Mouse (Mus musculus) thymus, postnatal 10 days (tissue): ENCODE measurements around the gene Ilf3.
A peak's percentile ranks its signal among the peaks of the same experiment; 100 is the strongest.
"Not testable (repeated sequence)": the region's sequence is repeated elsewhere in the genome, so short reads cannot be mapped to it uniquely, and the experiment has no call there.

Source experiments
- DNase-seq, 2 experiments: peaks; one replicate each; pipeline ENCODE4 v3.0.0; 2021; ENCODE audit warnings: low spot score in 2 of 2

The Ilf3 gene

GRCm38 (mm10) chr9:21367357-21368111 lies at the start of gene Ilf3:
Gene Ilf3 (plus strand): TSS chr9:21367871.
- peak; percentile 99 to 100 for DNase-seq

DNA sequence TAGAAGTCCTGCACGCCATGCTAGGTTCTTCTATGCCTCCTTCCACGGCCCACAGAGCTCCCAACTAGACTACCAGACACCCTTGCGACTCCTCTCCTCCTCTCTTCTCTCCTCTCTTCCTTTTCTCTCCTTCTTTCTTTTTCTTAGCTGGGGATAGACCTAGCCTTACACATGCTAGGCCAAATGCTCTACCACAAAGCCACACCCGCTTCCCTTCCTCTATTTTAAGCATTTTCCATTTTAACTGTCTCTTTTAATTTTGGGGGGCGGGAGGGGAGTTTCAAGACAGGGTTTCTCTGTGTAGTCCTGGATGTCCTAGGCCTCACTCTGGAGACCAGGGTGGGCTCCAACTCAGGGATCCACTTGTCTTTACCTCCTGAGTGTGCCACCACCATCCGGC lies 48.9 kb upstream of the Ilf3 start:
- no peak for DNase-seq

DNA sequence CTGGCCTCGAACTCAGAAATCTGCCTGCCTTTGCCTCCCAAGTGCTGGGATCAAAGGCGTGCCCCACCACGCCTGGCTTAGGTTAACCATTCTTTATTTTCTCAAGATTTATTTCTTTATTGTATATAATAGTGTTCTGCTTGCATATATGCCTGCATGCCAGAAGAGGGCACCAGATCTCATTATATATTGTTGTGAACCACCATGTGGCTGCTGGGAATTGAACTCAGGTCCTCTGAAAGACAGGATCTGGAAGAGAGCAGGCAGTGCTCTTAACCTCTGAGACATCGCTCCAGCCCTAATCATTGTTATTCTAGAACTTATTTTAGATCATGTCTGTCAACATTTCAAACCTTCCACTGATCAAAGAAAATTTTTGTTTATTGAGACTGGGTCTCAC lies 48.2 kb upstream of the Ilf3 start:
- no peak for DNase-seq

GRCm38 (mm10) chr9:21320280-21320618 lies 47.4 kb upstream of the Ilf3 start:
- no peak for DNase-seq

DNA sequence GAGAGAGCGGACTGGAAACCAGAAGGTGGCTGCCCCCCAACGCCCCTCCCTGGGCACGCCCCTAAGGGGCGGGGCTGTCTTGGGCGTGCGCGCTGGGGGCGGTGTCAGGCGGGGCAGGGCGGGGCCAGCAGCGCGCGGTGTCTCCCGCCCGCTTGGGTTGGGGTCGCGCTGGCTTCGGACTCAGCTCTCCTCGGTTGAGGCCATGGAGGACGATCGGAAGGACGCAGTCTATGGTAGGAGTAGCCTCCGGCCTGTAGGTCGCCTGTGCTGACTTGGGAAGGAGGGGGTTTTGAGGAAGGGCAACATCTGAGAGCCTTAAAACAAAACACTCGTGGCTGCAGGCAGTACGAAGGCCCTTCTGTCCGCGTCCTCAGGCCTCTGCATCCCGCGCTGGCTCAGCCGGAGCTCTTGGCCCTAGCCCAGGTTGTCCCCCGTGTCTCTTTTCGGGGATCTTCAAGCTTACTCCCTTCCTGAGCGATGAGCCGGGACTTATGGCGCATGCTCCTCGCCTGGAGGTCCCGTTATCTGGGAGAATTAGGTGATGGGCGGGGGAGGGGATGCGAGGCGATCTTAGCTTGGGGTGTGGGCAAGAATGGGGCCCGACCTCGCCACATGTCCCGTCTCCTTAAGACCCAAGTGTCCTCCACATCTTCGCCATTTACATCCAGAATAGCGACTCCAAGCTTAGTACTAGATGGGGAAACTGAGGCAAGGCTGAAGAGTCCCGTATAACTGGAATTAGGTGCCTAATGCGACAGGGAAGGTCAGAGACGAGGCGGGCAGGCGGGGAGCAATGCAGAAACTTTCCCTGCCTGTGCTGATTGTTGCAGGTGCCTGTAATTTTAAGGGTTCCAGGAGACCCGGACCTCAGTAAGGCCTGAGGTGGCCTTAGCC lies 46.8 kb upstream of the Ilf3 start, which contains the start of gene Slc44a2:
Slc44a2 (plus strand) TSS at position 80 of the 894 bp plus-strand sequence.
- DNase-seq = peak; percentile 75 to 88

GRCm38 (mm10) chr9:21321513-21321835 lies 46.2 kb upstream of the Ilf3 start:
- DNase-seq = peak; percentile 51 to 67

DNA sequence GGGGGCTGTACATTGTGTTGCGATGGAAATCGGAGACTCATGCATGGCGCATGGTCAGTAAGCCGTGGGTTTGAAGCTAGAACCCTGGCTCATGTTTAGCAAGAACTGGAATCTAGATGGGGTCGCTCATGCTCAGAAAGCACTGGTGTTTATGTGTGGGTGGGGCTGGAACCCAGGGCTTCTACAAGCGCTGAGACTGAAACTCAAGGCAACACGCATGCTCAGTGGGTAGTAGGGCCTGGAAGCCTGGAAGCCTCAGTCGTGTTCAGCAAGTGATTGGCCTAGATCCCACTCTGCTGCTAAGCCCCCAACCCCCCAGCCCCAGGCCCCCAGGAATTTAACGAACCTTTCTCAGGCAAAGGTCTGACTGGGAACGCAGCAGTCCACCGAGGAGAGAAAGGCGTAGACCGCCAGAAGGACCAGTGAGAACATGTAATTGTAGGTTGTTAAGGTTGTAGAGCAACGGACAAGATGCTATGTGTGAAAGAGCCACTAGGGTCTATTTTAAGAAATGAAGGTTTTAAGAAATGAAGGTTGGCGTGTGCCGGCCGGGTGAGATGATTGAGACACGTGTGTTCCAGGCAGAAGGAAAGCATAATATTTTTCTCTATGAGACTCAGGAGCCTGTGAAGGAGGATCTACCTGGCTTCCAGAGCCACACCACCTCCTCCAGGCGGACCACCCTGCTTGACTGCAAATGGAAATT lies 45.3 kb upstream of the Ilf3 start:
- DNase-seq = peak; percentile 63 to 72

GRCm38 (mm10) chr9:21322917-21323297 lies 44.8 kb upstream of the Ilf3 start:
- not testable (repeated sequence) for DNase-seq

GRCm38 (mm10) chr9:21324269-21324668 lies 43.4 kb upstream of the Ilf3 start:
- no peak for DNase-seq

DNA sequence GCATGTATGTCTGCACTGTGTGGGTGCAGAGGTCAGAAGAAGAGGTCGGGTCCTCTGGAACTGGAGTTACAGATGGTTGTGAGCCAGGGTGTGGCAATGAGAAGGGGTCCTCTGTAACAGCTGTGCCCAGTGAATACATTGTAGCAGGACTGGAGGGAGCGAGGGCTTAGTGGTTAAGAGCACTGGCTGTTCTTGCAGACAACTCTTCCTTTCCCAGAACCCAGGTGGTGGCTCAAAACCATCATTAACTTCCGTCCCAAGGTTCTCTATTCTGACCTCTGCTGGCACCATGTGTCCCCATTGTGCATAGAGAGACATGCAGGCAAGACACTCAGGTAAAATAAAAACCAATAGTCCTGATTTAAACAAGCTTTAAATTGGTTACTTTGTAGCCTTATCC lies 40.1 kb upstream of the Ilf3 start:
- peak; percentile 27 to 33 for DNase-seq

GRCm38 (mm10) chr9:21328041-21328440 lies 39.6 kb upstream of the Ilf3 start:
- peak; percentile 68 to 77 for DNase-seq

DNA sequence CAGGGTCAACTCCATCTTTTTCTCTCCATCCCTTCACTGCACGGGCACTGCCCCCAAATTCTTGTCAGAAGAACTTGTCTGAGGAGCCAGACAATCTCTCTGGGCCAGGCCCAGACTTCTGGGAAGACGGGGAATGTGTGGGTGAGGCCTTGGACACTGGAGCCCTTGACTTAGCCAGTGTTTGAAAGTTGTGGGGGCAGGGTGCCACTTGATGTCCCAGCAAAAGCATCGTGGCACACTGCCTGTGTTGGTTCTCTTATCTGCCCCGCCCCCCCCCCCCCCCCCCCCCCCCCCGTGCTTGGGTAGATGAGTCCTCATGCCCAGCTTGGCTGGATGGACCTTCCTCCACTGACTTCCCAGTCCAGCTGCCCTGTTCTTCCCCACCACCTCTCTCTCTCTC lies 38.6 kb upstream of the Ilf3 start:
- no peak for DNase-seq

GRCm38 (mm10) chr9:21329699-21330289 lies 37.9 kb upstream of the Ilf3 start:
- DNase-seq = no peak

- DNase-seq = no peak
These were observed 36.1 kb upstream of the Ilf3 start for GRCm38 (mm10) chr9:21331365-21332140.

DNA sequence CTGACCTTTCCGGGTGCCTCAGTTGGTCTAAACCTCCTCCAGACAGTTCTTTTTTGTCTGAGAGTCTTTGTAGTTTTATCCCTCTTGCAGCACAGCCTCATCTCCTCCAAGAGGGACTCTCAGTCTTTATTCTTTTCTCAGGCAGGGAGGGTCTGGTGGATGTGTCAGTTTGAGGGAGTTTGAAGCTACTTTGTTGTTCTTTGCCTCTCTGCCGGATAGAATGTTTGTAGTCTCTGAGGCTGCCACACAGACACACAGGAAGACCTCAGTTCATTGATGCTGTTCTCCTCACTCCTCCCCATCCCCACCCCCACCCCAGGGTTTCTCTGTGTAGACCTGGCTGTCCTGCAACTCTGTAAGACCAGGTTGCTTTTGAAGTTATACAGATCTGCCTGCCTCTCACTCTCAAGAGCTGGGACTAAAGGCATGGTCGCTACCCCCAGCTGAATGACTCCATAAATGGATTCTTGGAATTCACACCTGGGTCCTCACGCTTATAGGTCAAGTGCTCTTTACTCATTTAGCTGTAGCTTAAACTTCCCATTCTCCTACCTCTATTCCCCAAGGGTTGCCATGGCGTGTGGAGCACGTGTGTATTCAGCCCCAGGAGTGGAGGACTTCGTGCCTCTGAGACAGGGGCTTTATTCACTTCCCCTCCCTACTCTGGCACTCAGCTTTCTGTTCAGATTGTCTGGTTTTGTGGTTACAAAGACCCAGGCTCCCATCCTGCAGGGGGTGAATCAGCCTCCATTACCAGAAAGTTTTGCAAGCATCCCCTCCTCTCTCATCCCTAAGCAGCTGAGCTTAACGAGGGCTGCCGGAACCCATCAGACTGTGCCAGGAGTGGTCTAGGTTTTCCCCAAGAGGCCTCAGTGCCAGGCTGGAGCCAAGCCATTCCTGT lies 35.3 kb upstream of the Ilf3 start:
- DNase-seq = peak; percentile 49 to 50

- no peak for DNase-seq
These were observed 34.1 kb upstream of the Ilf3 start for GRCm38 (mm10) chr9:21333523-21333922.

- no peak for DNase-seq
These were observed 32.9 kb upstream of the Ilf3 start for GRCm38 (mm10) chr9:21334747-21335146.

GRCm38 (mm10) chr9:21335391-21335790 lies 32.3 kb upstream of the Ilf3 start:
- DNase-seq = no peak

GRCm38 (mm10) chr9:21336491-21336890 lies 31.2 kb upstream of the Ilf3 start:
- DNase-seq = no peak

GRCm38 (mm10) chr9:21337652-21338051 lies 30.0 kb upstream of the Ilf3 start:
- DNase-seq = no peak
